Mouse (Mus musculus): Measurements from ENCODE around the gene Man2c1. TPM values are rescaled to one million over a fixed set of nuclear protein-coding genes. Genes with fewer than 3 reads are reported as not detected.

The Man2c1 gene
- 70.7 and 70.8 TPM in 2 replicates for polyA plus RNA-seq (2016; fragmentation: Nextera tagmentation; extraction: Ambion mirVana)

GRCm38 (mm10) chr9:57130577-57131433, at the start of gene Man2c1:
Man2c1 (plus strand) TSS chr9:57130690.
- under 1% methylated on average over 58 of the region's 58 CpGs for WGBS
- Histone ChIP-seq H3K4me1 (replicated peaks) (peaks cover 14% of the 10 kb centered on the region), H3K9ac (replicated peaks) (peak within 1 kb of the TSS; percentile 75), H3K36me3 (peaks cover 48% of the 10 kb centered on the region), H3K4me3 (replicated peaks) (peak within 1 kb of the TSS; percentile 74), H3K9me3 (no peaks in the 10 kb centered on the region), H3K4me2 (peak within 1 kb of the TSS; percentile 86), H3K27ac (peak within 1 kb of the TSS; percentile 94), H3K27me3 (no peaks in the 10 kb centered on the region)
- peak; percentile 86 for ATAC-seq (ENCODE audit: insufficient number of reproducible peaks, insufficient read depth, low FRiP score, low TSS enrichment, low read depth)

GRCm38 (mm10) chr9:57082236-57082635, 48.3 kb upstream of the Man2c1 start:
- peaks cover 47% of the 10 kb centered on the region for H3K36me3 ChIP-seq
- WGBS = 88% methylated on average over 3 of the region's 3 CpGs
- no peak overlapping the region for H3K9ac ChIP-seq (replicated peaks)
- H3K9me3 ChIP-seq = no peaks in the 10 kb centered on the region
- H3K27me3 ChIP-seq = no peaks in the 10 kb centered on the region
- no peak overlapping the region for H3K27ac ChIP-seq
- peaks cover 3% of the 10 kb centered on the region for H3K4me1 ChIP-seq (replicated peaks)
- no peak overlapping the region for H3K4me2 ChIP-seq
- no peak overlapping the region for H3K4me3 ChIP-seq (replicated peaks)
- ATAC-seq (ENCODE audit: insufficient number of reproducible peaks, insufficient read depth, low FRiP score, low TSS enrichment, low read depth) = no peak

GRCm38 (mm10) chr9:57117261-57117755, 13.2 kb upstream of the Man2c1 start:
- Histone ChIP-seq H3K27me3 (no peaks in the 10 kb centered on the region), H3K36me3 (peaks cover 97% of the 10 kb centered on the region), H3K9me3 (no peaks in the 10 kb centered on the region), H3K9ac (replicated peaks) (no peak overlapping the region), H3K27ac (no peak overlapping the region), H3K4me3 (replicated peaks) (no peak overlapping the region), H3K4me2 (no peak overlapping the region), H3K4me1 (replicated peaks) (no peaks in the 10 kb centered on the region)
- 93% methylated on average over 13 of the region's 13 CpGs for WGBS
- no peak for ATAC-seq (ENCODE audit: insufficient number of reproducible peaks, insufficient read depth, low FRiP score, low TSS enrichment, low read depth)

- Histone ChIP-seq H3K9me3 (no peaks in the 10 kb centered on the region), H3K4me3 (replicated peaks) (no peak overlapping the region), H3K27ac (no peak overlapping the region), H3K36me3 (peaks cover 50% of the 10 kb centered on the region), H3K27me3 (no peaks in the 10 kb centered on the region), H3K9ac (replicated peaks) (no peak overlapping the region), H3K4me2 (peak overlapping the region; percentile 86; the same call in 1 of the 2 replicates), H3K4me1 (replicated peaks) (peaks cover 14% of the 10 kb centered on the region)
- no peak for ATAC-seq (ENCODE audit: insufficient number of reproducible peaks, insufficient read depth, low FRiP score, low TSS enrichment, low read depth)
Measured at GRCm38 (mm10) chr9:57129641-57130040, 849 bp upstream of the Man2c1 start.

- no peak overlapping the region for H3K27ac ChIP-seq
- no peak for ATAC-seq (ENCODE audit: insufficient number of reproducible peaks, insufficient read depth, low FRiP score, low TSS enrichment, low read depth)
- no peaks in the 10 kb centered on the region for H3K4me1 ChIP-seq (replicated peaks)
- no peaks in the 10 kb centered on the region for H3K27me3 ChIP-seq
- H3K4me2 ChIP-seq = no peak overlapping the region
- WGBS = 85% methylated on average over 6 of the region's 6 CpGs
- H3K9me3 ChIP-seq = no peaks in the 10 kb centered on the region
- H3K4me3 ChIP-seq (replicated peaks) = no peak overlapping the region
- H3K36me3 ChIP-seq = peaks cover 81% of the 10 kb centered on the region
- H3K9ac ChIP-seq (replicated peaks) = no peak overlapping the region
Measured at GRCm38 (mm10) chr9:57137246-57137645, 6.8 kb downstream of the Man2c1 start.

- 89% methylated on average over 9 of the region's 9 CpGs for WGBS
- H3K27ac ChIP-seq = no peak overlapping the region
- H3K4me1 ChIP-seq (replicated peaks) = no peaks in the 10 kb centered on the region
- H3K36me3 ChIP-seq = peaks cover 86% of the 10 kb centered on the region
- no peak for ATAC-seq (ENCODE audit: insufficient number of reproducible peaks, insufficient read depth, low FRiP score, low TSS enrichment, low read depth)
- no peaks in the 10 kb centered on the region for H3K9me3 ChIP-seq
- no peak overlapping the region for H3K9ac ChIP-seq (replicated peaks)
- H3K27me3 ChIP-seq = no peaks in the 10 kb centered on the region
- no peak overlapping the region for H3K4me2 ChIP-seq
- H3K4me3 ChIP-seq (replicated peaks) = no peak overlapping the region
Measured at GRCm38 (mm10) chr9:57137777-57138176, 7.3 kb downstream of the Man2c1 start.

- Histone ChIP-seq H3K4me2 (no peak overlapping the region), H3K27ac (no peak overlapping the region), H3K36me3 (peaks cover 94% of the 10 kb centered on the region), H3K9me3 (no peaks in the 10 kb centered on the region), H3K9ac (replicated peaks) (no peak overlapping the region), H3K27me3 (no peaks in the 10 kb centered on the region), H3K4me3 (replicated peaks) (no peak overlapping the region), H3K4me1 (replicated peaks) (no peaks in the 10 kb centered on the region)
- ATAC-seq (ENCODE audit: insufficient number of reproducible peaks, insufficient read depth, low FRiP score, low TSS enrichment, low read depth) = no peak
- 93% methylated on average over 6 of the region's 6 CpGs for WGBS
Measured at GRCm38 (mm10) chr9:57138507-57138906, 8.0 kb downstream of the Man2c1 start.

- 90% methylated on average over 9 of the region's 9 CpGs for WGBS
- Histone ChIP-seq H3K4me3 (replicated peaks) (no peak overlapping the region), H3K9ac (replicated peaks) (no peak overlapping the region), H3K36me3 (peaks cover 98% of the 10 kb centered on the region), H3K27ac (no peak overlapping the region), H3K27me3 (no peaks in the 10 kb centered on the region), H3K9me3 (no peaks in the 10 kb centered on the region), H3K4me2 (no peak overlapping the region), H3K4me1 (replicated peaks) (no peaks in the 10 kb centered on the region)
- no peak for ATAC-seq (ENCODE audit: insufficient number of reproducible peaks, insufficient read depth, low FRiP score, low TSS enrichment, low read depth)
Measured at GRCm38 (mm10) chr9:57139110-57139509, 8.6 kb downstream of the Man2c1 start.

GRCm38 (mm10) chr9:57139571-57139970, 9.1 kb downstream of the Man2c1 start:
- Histone ChIP-seq H3K4me3 (replicated peaks) (no peak overlapping the region), H3K4me2 (no peak overlapping the region), H3K9ac (replicated peaks) (no peak overlapping the region), H3K4me1 (replicated peaks) (no peaks in the 10 kb centered on the region), H3K36me3 (peaks cover 98% of the 10 kb centered on the region), H3K27me3 (no peaks in the 10 kb centered on the region), H3K9me3 (no peaks in the 10 kb centered on the region), H3K27ac (no peak overlapping the region)
- ATAC-seq (ENCODE audit: insufficient number of reproducible peaks, insufficient read depth, low FRiP score, low TSS enrichment, low read depth) = no peak
- 98% methylated on average over 5 of the region's 5 CpGs for WGBS

- H3K4me3 ChIP-seq (replicated peaks) = no peak overlapping the region
- ATAC-seq (ENCODE audit: insufficient number of reproducible peaks, insufficient read depth, low FRiP score, low TSS enrichment, low read depth) = no peak
- no peak overlapping the region for H3K9ac ChIP-seq (replicated peaks)
- no peaks in the 10 kb centered on the region for H3K27me3 ChIP-seq
- H3K4me2 ChIP-seq = no peak overlapping the region
- WGBS = 88% methylated on average over 17 of the region's 17 CpGs
- peaks cover 83% of the 10 kb centered on the region for H3K36me3 ChIP-seq
- no peak overlapping the region for H3K27ac ChIP-seq
- no peaks in the 10 kb centered on the region for H3K9me3 ChIP-seq
- peaks cover 3% of the 10 kb centered on the region for H3K4me1 ChIP-seq (replicated peaks)
Measured at GRCm38 (mm10) chr9:57141417-57142353, 11.2 kb downstream of the Man2c1 start.

- Histone ChIP-seq H3K27ac (no peak overlapping the region), H3K36me3 (peaks cover 68% of the 10 kb centered on the region), H3K9me3 (no peaks in the 10 kb centered on the region), H3K4me2 (no peak overlapping the region), H3K4me3 (replicated peaks) (no peak overlapping the region), H3K9ac (replicated peaks) (no peak overlapping the region), H3K4me1 (replicated peaks) (peaks cover 13% of the 10 kb centered on the region), H3K27me3 (no peaks in the 10 kb centered on the region)
- ATAC-seq (ENCODE audit: insufficient number of reproducible peaks, insufficient read depth, low FRiP score, low TSS enrichment, low read depth) = no peak
- 89% methylated on average over 11 of the region's 11 CpGs for WGBS
Measured at GRCm38 (mm10) chr9:57143212-57143611, 12.7 kb downstream of the Man2c1 start.

Data from limb, embryonic 12.5 days (tissue).